7 mouse cellular contexts compared by ENCODE assay signal in the genomic region with DNA sequence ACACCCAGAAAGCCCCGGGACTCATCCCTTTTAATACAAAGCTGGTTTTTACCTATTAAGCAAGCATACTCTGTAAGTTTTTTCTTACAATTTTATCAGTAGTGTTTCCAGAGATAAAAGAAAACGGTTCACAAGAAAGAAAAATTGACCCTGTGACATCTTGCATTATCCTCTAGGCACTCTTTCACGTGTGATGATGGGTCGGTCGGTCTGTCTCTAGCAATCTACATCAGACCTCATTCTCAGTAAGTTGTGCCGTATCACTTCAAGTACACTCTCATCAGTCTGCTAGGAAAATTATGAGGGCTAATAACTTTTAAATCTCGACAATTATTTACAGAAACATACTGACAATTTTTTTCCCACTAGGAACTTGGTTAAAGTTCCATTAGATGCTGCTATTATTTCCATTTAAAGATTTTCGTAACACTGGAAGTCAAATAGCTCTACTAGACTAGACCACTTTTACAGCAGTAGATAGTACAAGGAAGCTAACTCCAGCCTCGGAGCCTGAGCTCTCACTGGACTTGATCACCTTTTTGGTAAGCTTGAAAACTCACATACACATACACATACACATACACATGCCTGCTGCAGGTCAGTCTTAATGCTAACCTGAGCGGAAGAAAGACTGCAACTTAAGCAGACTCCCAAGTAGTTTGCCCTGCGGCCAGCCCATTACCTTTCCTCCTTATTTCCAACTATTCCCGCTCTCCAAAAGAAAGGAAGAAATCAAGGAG. TPM values are rescaled to one million over a fixed set of nuclear protein-coding genes. Genes with fewer than 3 reads are reported as not detected.
DNase-seq lines count a peak whose midpoint lies in the region; ATAC-seq lines count a peak whose summit lies in the region.

No protein-coding gene starts in this region.

- no peak overlapping the region for H3K27ac ChIP-seq in kidney, embryonic 14.5 days (ENCODE audit: low read depth, low read length)
- no peak overlapping the region for H3K27ac ChIP-seq in midbrain, embryonic 15.5 days

- H3K36me3 ChIP-seq in kidney, embryonic 14.5 days (ENCODE audit: control insufficient read depth, insufficient read depth, low read length), result peaks cover 13% of the 10 kb centered on the region; the same call in 1 of the 2 replicates
- peaks cover 8% of the 10 kb centered on the region; the same call in 1 of the 2 replicates for H3K36me3 ChIP-seq in midbrain, embryonic 15.5 days (replicated peaks)

- ATAC-seq in erythroblast, adult 5-6 weeks (replicated peaks; ENCODE audit: low FRiP score, poor library complexity, severe bottlenecking), result peak; percentile 47
- no peak for ATAC-seq in kidney, embryonic 14.5 days (ENCODE audit: low FRiP score, low TSS enrichment)
- ATAC-seq in midbrain, embryonic 15.5 days (replicated peaks), result no peak

- H3K4me3 ChIP-seq in kidney, embryonic 14.5 days (ENCODE audit: low read length), result peak overlapping the region; percentile 72
- H3K4me3 ChIP-seq in midbrain, embryonic 15.5 days, result peak overlapping the region; percentile 90

- H3K4me2 ChIP-seq in kidney, embryonic 14.5 days (replicated peaks; ENCODE audit: low read depth, low read length), result peak overlapping the region; percentile 61
- H3K4me2 ChIP-seq in midbrain, embryonic 15.5 days, result peak overlapping the region; percentile 89

- H3K9ac ChIP-seq in kidney, embryonic 14.5 days (ENCODE audit: low read depth, low read length), result peak overlapping the region; percentile 83
- H3K9ac ChIP-seq in midbrain, embryonic 15.5 days, result peak overlapping the region; percentile 79

- no peaks in the 10 kb centered on the region for H3K27me3 ChIP-seq in kidney, embryonic 14.5 days (ENCODE audit: control insufficient read depth, insufficient read depth, low read length)
- H3K27me3 ChIP-seq in midbrain, embryonic 15.5 days (replicated peaks), result no peaks in the 10 kb centered on the region

- H3K4me1 ChIP-seq in kidney, embryonic 14.5 days (ENCODE audit: control insufficient read depth, insufficient read depth, low read length), result peaks cover 13% of the 10 kb centered on the region
- peaks cover 21% of the 10 kb centered on the region for H3K4me1 ChIP-seq in midbrain, embryonic 15.5 days

- H3K9me3 ChIP-seq in kidney, embryonic 14.5 days (ENCODE audit: control insufficient read depth, low read length), result no peaks in the 10 kb centered on the region
- H3K9me3 ChIP-seq in midbrain, embryonic 15.5 days, result no peaks in the 10 kb centered on the region

- WGBS in kidney, embryonic 14.5 days, result 13% methylated on average over 12 of the region's 12 CpGs
- WGBS in midbrain, embryonic 15.5 days, result 17% methylated on average over 12 of the region's 12 CpGs

- peak; percentile 27 for DNase-seq in 3T3-L1 (ENCODE audit: low read depth, low spot score)
- DNase-seq in 416B (ENCODE audit: low read depth), result peak; percentile 43
- no peak for DNase-seq in right cerebral cortex, postnatal 25 days
- DNase-seq in layer of hippocampus, postnatal 36 days, result no peak

RNA-seq across cellular contexts. Expression of gene Tex10, which starts 1.0 kb away (rescaled TPM):
- total RNA-seq in erythroblast, adult 5-6 weeks (2015; ENCODE audit: low replicate concordance), result 16.5 and 17.3 TPM in 2 replicates
- 10.0 and 10.8 TPM in 2 replicates for total RNA-seq in erythroblast, adult 5-6 weeks (2017; ENCODE audit: low replicate concordance)
- 58.1 and 80.2 TPM in 2 replicates for polyA plus RNA-seq in kidney, embryonic 14.5 days (2014; fragmentation: Nextera tagmentation; extraction: Ambion mirVana)
- polyA plus RNA-seq in midbrain, embryonic 15.5 days (2015; fragmentation: Nextera tagmentation; extraction: Ambion mirVana), result 36.5 and 38.1 TPM in 2 replicates
- 10 to 100 TPM; 28.0 to 29.2 TPM for total RNA-seq in layer of hippocampus, postnatal 36 days (2021)

Comparison
In these comparisons a context has a peak if more than half of its experiments do, and no peak if none do; other contexts are left out.
1. DNase-seq: peak in 3T3-L1 (single experiment) and 416B (single experiment); none in right cerebral cortex, postnatal 25 days (single experiment) and layer of hippocampus, postnatal 36 days (0 of 2).